Mouse (Mus musculus) erythroblast, embryonic 14.5 days (primary cell): ENCODE data around the gene Zfp609. TPM values are rescaled to one million over a fixed set of nuclear protein-coding genes. Genes with fewer than 3 reads are reported as not detected.
A peak's percentile ranks its signal among the peaks of the same experiment; 100 is the strongest.

Source experiments
- H3K27me3 ChIP-seq: 2 replicates; pipeline ENCODE4 v1.6.1; 2012; ENCODE audit warnings: inconsistent platforms; ENCODE audit not compliant: control insufficient read depth
- H3K36me3 ChIP-seq: 2 replicates; pipeline ENCODE4 v1.6.1; 2012; ENCODE audit warnings: mild to moderate bottlenecking, inconsistent platforms; ENCODE audit not compliant: control insufficient read depth
- H3K4me1 ChIP-seq: 2 replicates; pipeline ENCODE4 v1.6.1; 2012; ENCODE audit warnings: inconsistent platforms; ENCODE audit not compliant: control insufficient read depth
- H3K4me3 ChIP-seq: replicated peaks from 2 replicates; pipeline ENCODE3; 2012; ENCODE audit warnings: moderate library complexity, mild to moderate bottlenecking, inconsistent platforms
- H3K9me3 ChIP-seq: 2 replicates; pipeline ENCODE4 v1.6.1; 2012; ENCODE audit warnings: low read length, inconsistent platforms, mixed read lengths; ENCODE audit not compliant: control insufficient read depth
- GATA1 ChIP-seq: IDR thresholded peaks from 2 replicates; pipeline ENCODE4 v1.6.1; 2012; ENCODE audit warnings: low read length, inconsistent platforms, mixed read lengths
- TAL1 ChIP-seq: IDR thresholded peaks from 3 replicates; pipeline ENCODE4 v1.6.1; 2012; ENCODE audit warnings: low read length, inconsistent platforms, mixed read lengths
- polyA plus RNA-seq: library from polyadenylated mRNA; stranded (reverse); fragments of >175 nt; gene quantifications from 2 replicates; pipeline ENCODE4 v1.2.3, GENCODE M21; 2012

The Zfp609 gene
- polyA plus RNA-seq, 1 experiment, result 0.53 TPM

DNA sequence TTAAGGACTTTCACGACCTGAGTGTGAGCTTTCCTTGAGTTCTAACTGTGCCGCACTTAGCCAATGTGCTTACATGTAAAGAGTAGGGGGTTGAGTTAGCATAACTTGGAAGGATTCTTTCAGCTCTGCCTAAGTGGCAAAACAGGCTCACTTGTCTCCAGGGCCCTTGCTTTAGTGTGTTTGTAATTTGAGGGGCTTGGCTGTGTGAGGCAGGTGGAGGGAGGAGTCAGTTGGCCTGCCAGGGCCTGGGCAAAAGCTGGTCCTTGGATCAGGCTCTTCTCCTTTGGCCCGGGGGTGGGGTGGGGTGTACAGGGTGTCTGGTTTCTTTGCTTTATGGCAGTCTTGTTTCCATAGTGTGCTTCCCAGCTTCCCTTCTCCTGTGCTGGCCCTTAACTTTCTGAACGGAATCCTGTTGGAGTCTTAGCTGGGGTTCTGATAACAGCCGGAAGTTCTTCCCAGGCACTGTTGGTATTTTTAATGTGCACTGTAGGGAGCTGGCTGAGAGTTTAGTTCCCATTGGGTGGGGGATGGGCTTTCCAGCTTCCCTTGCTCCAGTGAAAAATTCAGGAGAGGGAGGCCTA lies 148.1 kb downstream of the Zfp609 start:
- Histone ChIP-seq H3K36me3 (no peaks in the 10 kb centered on the region), H3K4me3 (no peak overlapping the region), H3K27me3 (no peaks in the 10 kb centered on the region), H3K9me3 (no peaks in the 10 kb centered on the region), H3K4me1 (peaks cover 45% of the 10 kb centered on the region)
- TF ChIP-seq TAL1 (no peak), GATA1 (no peak)

DNA sequence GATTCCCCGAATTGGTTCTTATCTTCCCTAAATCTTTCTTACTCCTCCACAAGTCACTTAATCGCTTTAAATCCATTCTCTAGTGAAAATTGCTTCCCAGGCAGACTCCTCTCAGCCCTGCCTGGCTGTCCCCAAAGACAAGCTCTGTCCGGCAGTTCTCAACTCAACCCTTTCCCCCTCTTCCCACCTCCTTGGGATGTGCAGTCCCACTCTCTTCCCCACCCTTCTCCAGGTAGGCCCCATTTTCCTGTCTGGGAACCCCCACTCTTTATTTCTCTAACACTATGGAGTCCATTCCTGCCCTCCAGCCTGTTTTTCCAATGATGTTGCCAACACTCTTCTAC lies 150.3 kb downstream of the Zfp609 start:
- H3K36me3 ChIP-seq, result no peaks in the 10 kb centered on the region
- no peaks in the 10 kb centered on the region for H3K27me3 ChIP-seq
- H3K4me1 ChIP-seq, result peaks cover 37% of the 10 kb centered on the region
- no peak; the same call in 1 of the 2 replicates for TF ChIP-seq GATA1
- TF ChIP-seq TAL1, result no peak
- H3K4me3 ChIP-seq, result peak overlapping the region; percentile 73
- H3K9me3 ChIP-seq, result no peaks in the 10 kb centered on the region

DNA sequence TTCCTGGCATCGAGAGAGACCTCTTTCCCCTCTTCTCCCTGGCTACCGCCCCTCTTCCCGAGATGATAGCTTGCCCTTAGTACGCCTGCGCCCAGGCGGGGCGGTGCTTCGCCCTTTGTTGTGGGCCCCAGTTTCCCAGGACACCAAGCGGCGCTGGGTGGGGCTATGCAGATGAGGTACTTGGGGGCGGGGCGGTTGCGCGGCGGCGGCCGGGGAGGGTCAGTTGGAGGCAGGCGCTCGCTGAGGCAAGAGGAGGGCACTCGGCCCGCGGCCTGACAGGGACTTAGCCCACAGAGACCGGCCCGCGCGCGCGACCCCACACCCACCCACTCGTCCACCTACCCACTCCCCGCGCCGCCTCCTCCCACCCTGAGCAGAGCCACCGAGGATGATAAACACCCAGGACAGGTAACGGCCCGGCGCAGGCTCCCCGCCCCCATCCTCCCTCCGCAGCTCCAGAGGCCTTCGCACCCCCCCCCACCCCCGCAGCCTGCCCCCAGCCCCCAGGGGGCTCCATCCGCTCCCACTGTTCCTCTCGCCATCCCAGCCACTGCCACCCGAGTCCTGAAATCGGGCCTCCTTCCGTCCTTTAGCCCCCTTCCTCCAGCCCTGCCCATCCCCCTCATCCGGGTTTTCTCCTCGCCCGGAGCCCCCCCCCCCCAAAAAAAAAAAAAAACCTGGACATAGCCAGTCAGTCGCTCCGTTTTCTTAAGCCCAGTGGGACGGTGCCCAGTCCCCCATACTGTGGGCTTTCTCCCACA lies 150.8 kb downstream of the Zfp609 start:
- Histone ChIP-seq H3K9me3 (no peaks in the 10 kb centered on the region), H3K4me1 (peaks cover 37% of the 10 kb centered on the region), H3K4me3 (peak overlapping the region; percentile 73), H3K27me3 (no peaks in the 10 kb centered on the region), H3K36me3 (no peaks in the 10 kb centered on the region)
- TF ChIP-seq GATA1 (no peak), TAL1 (no peak)

DNA sequence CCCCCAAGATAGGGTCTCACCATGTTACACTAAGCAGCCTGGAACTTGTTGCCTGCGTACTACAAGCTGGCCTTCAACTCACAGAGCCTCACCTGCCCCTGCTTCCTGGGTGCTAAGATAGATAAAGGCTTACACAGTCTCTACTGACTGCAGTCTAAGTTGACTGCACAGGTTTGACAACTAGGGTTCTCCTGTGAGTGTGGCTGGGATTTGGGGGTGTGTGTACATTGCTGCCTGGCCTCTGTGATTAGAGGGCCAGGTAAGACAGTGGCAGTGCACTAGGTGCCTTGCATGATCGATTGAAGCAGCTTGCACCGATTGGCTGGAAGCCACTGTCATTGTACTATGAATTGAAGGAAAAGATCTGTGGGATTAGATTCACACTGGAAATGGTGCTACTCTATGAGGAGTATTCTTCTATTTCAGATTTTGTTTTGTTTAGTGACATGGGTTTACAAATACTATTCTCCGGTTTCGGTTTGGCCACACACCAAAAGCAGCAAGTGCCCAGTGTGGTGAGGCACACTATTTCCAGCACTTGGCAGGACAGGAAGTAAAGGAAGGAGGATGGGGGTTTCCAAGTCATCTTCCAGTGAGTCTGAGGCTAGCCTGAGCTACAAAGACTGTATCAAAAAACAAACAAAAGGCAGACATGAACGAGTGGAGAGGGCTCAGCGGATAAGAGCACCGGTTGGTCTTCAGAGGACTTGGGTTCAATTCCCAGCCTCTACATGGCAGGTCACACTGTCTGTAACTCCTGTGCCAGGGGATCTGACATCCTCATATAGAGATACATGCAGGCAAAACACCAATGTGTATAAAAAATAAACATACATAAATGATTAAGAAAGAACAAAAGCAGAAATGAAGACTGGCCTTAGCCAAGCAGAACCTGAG lies 151.7 kb downstream of the Zfp609 start:
- Histone ChIP-seq H3K9me3 (no peaks in the 10 kb centered on the region), H3K4me3 (peak overlapping the region; percentile 73), H3K27me3 (no peaks in the 10 kb centered on the region), H3K36me3 (no peaks in the 10 kb centered on the region), H3K4me1 (peaks cover 37% of the 10 kb centered on the region)
- no peak for TF ChIP-seq TAL1
- TF ChIP-seq GATA1, result no peak

DNA sequence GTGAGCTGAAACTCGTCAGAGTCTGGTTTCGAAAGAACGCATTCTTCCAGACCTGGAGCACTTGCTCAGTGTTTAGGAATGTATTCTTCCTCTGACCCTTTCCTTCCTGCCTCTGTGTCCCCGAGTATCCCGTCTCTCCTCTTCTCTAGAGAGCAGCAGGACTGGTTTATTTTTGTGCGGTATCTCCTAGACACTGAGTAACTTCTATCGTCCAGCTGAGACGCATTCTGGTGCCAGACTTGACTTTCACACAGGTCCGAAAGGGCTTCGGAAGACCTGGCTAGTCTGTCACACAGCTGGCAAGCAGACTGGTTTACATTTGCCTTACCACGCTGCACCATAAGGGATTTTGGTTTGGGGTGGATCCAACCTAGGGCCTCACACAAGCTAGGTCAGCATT lies 154.4 kb downstream of the Zfp609 start:
- TF ChIP-seq TAL1 (no peak), GATA1 (no peak)
- Histone ChIP-seq H3K4me1 (peaks cover 28% of the 10 kb centered on the region), H3K9me3 (no peaks in the 10 kb centered on the region), H3K4me3 (no peak overlapping the region), H3K27me3 (no peaks in the 10 kb centered on the region), H3K36me3 (no peaks in the 10 kb centered on the region)

DNA sequence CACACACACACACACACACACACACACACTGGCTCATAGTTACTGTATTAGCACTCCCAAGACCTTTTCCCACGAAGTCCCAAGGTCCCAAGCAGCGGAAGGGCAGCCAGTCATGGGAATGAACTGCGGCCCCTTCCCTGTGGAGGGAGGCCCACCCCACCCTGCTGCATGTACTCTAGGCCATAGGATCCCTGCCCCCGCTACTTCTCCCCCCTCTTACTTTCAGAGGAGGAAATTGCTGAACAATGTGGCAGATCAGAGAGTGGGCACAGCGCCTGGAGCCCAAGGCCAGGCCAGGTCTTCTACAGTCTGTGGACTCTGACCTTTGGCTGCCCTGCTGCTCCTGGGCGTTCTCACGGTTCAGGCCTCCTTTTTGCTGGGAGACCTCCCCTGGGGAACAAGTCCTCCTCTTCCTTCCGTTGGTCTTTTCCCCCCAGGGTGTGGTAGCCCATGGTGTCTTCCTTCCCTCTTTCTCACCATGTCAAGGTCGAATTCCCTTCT lies 155.9 kb downstream of the Zfp609 start:
- H3K27me3 ChIP-seq, result no peaks in the 10 kb centered on the region
- TF ChIP-seq GATA1 (no peak), TAL1 (no peak)
- peaks cover 15% of the 10 kb centered on the region for H3K4me1 ChIP-seq
- H3K4me3 ChIP-seq, result no peak overlapping the region
- no peaks in the 10 kb centered on the region for H3K9me3 ChIP-seq
- H3K36me3 ChIP-seq, result no peaks in the 10 kb centered on the region

DNA sequence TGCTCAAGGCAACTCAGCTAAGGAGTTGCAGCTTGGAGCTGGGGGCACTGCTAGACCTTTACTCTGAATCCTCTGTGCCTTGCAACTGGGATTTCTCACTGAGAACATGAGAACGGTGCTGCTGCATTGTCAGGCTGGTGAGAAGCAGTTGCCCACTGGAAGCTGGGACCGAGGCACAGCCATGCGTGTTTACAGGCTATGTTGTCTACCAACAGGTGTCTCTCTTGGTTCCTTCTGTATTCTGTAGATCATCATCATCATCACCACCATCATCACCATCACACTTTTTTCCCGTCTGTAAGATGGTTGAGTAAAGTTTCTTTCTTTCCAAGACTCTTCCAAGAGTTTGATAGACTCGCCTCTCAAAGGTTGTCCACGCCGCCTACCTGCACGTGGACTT lies 159.7 kb downstream of the Zfp609 start, which contains the start of gene Oaz2:
Gene Oaz2 (plus strand): TSS at position 301 of the 400 bp plus-strand sequence.
- TF ChIP-seq TAL1 (no peak), GATA1 (no peak)
- H3K36me3 ChIP-seq, result no peaks in the 10 kb centered on the region
- H3K4me3 ChIP-seq, result no peak within 1 kb of the TSS
- no peaks in the 10 kb centered on the region for H3K9me3 ChIP-seq
- 0 out of 2 replicates have a peak, but pooled peaks cover 3% of the 10 kb centered on the region for H3K4me1 ChIP-seq
- no peaks in the 10 kb centered on the region for H3K27me3 ChIP-seq

DNA sequence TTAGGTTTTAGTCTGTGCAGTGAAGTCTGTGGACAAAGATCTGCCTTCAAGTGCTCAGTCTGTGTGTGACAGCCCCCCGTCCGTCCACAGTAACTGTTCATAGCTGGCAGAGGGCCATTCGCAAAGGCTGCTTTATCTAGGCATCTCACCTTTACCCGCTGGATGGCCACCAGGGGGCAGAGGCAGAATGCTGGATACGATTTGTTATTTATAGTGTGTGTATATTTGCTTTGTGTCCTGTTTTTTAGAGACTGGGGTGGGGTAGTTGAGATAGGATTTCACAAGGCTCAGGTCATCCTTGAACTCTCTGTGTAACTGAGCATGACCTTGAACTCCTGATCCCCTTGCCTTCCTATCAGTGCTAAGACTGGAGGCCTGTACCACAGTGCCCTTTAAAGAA lies 161.3 kb downstream of the Zfp609 start:
- H3K4me1 ChIP-seq, result 0 out of 2 replicates have a peak, but pooled peaks cover 3% of the 10 kb centered on the region
- H3K9me3 ChIP-seq, result no peaks in the 10 kb centered on the region
- H3K36me3 ChIP-seq, result no peaks in the 10 kb centered on the region
- H3K27me3 ChIP-seq, result no peaks in the 10 kb centered on the region
- peak; percentile 51 for TF ChIP-seq GATA1
- no peak for TF ChIP-seq TAL1
- no peak overlapping the region for H3K4me3 ChIP-seq

DNA sequence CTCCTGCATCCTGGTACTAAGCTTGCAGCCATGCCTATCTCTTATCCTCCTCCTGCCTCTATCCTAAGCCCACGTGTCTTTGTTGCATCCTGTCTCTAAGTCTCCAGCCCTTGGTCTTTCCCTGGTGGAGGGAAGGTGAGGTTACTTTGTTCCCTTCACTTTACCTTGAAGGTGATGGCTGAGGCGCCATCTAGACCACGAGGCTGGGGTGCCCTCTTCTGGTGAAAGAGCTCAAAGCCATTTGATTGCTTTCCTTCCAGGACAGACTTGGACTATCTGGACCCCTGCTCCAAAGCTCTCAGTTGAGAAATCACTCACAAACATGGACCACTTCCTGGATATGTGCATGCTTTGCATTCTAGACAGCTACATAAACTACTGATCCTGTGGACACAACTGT lies 163.2 kb downstream of the Zfp609 start:
- Histone ChIP-seq H3K27me3 (no peaks in the 10 kb centered on the region), H3K9me3 (no peaks in the 10 kb centered on the region), H3K4me1 (0 out of 2 replicates have a peak, but pooled peaks cover 3% of the 10 kb centered on the region), H3K4me3 (no peak overlapping the region), H3K36me3 (no peaks in the 10 kb centered on the region)
- TF ChIP-seq TAL1 (no peak), GATA1 (no peak)
